Mouse (Mus musculus): ENCODE measurements around the gene Npdc1. TPM values are rescaled to one million over a fixed set of nuclear protein-coding genes. Genes with fewer than 3 reads are reported as not detected.

Gene Npdc1
- total and polyA plus RNA-seq, 3 experiments, result not detected

GRCm38 (mm10) chr2:25384492-25384891, 14.7 kb upstream of the Npdc1 start:
- Histone ChIP-seq H3K36me3 (ENCODE audit: control insufficient read depth in 1 of 2, insufficient read depth in 2 of 2, low read length in 2 of 2) (no peaks in the 10 kb centered on the region), H3K9me3 (replicated peaks; ENCODE audit: insufficient read depth, low read length) (no peaks in the 10 kb centered on the region), H3K4me3 (ENCODE audit: control insufficient read depth in 1 of 2, insufficient read depth in 1 of 2, low read depth in 2 of 2, low read length in 2 of 2) (no peak overlapping the region), H3K27me3 (ENCODE audit: control insufficient read depth in 1 of 2, insufficient read depth in 2 of 2, low read length in 2 of 2) (no peaks in the 10 kb centered on the region; a peak in 1 of 4 replicates), H3K27ac (ENCODE audit: control insufficient read depth, low read depth, low read length) (no peak overlapping the region), H3K9ac (ENCODE audit: control insufficient read depth, low read depth, low read length, poor library complexity, severe bottlenecking) (no peak overlapping the region), H3K4me1 (ENCODE audit: control insufficient read depth in 1 of 2, insufficient read depth in 2 of 2, low read length in 2 of 2) (no peaks in the 10 kb centered on the region), H3K79me2 (ENCODE audit: control insufficient read depth, insufficient read depth, low read length, poor library complexity) (no peaks in the 10 kb centered on the region)
- TF ChIP-seq GATA1 (IDR thresholded peaks at IDR 0.05; ENCODE audit: low read depth, low read length) (no peak), MYC (IDR thresholded peaks at IDR 0.05; ENCODE audit: low read depth, low read length) (no peak), TCF12 (IDR thresholded peaks at IDR 0.05; ENCODE audit: low read depth, low read length) (no peak), MYB (IDR thresholded peaks at IDR 0.05; ENCODE audit: low read depth, low read length) (no peak), MAZ (IDR thresholded peaks at IDR 0.05; ENCODE audit: low read depth, low read length) (no peak), MAFK (IDR thresholded peaks at IDR 0.05; ENCODE audit: borderline replicate concordance, low read depth, low read length) (no peak), RAD21 (IDR thresholded peaks at IDR 0.05; ENCODE audit: low read depth, low read length) (no peak), ZMIZ1 (IDR thresholded peaks at IDR 0.05; ENCODE audit: low read depth, low read length) (no peak), USF1 (IDR thresholded peaks at IDR 0.05; ENCODE audit: low read depth, low read length) (no peak), E2F4 (IDR thresholded peaks at IDR 0.05; ENCODE audit: borderline replicate concordance, low read depth, low read length) (no peak), CHD2 (IDR thresholded peaks at IDR 0.05; ENCODE audit: low read length) (no peak), ZC3H11A (IDR thresholded peaks at IDR 0.05; ENCODE audit: low read depth, low read length) (no peak), EP300 (IDR thresholded peaks at IDR 0.05; ENCODE audit: low read depth in 1 of 2, low read length in 2 of 2) (no peak), USF2 (IDR thresholded peaks at IDR 0.05; ENCODE audit: borderline replicate concordance in 1 of 2, insufficient read depth in 1 of 2, low read depth in 1 of 2, low read length in 2 of 2) (no peak), JUND (IDR thresholded peaks at IDR 0.05; ENCODE audit: low read depth, low read length) (no peak), GABPA (IDR thresholded peaks at IDR 0.05; ENCODE audit: low read depth, low read length) (no peak), NELFE (IDR thresholded peaks at IDR 0.05; ENCODE audit: low read depth, low read length) (no peak), CHD1 (IDR thresholded peaks at IDR 0.05; ENCODE audit: low read depth, low read length) (no peak), ELF1 (IDR thresholded peaks at IDR 0.05; ENCODE audit: low read depth, low read length) (no peak)
- no peak for DNase-seq (ENCODE audit: low read depth, low spot score)

GRCm38 (mm10) chr2:25391266-25391665, 7.9 kb upstream of the Npdc1 start:
- TF ChIP-seq ELF1 (IDR thresholded peaks at IDR 0.05; ENCODE audit: low read depth, low read length) (no peak), MYC (IDR thresholded peaks at IDR 0.05; ENCODE audit: low read depth, low read length) (no peak), POLR2A (IDR thresholded peaks at IDR 0.05; ENCODE audit: control insufficient read depth in 1 of 2, insufficient read depth in 1 of 2, low read depth in 1 of 2, low read length in 2 of 2, poor library complexity in 1 of 2) (no peak), CHD2 (IDR thresholded peaks at IDR 0.05; ENCODE audit: low read length) (no peak), MYB (IDR thresholded peaks at IDR 0.05; ENCODE audit: low read depth, low read length) (no peak), MAZ (IDR thresholded peaks at IDR 0.05; ENCODE audit: low read depth, low read length) (no peak), TAL1 (IDR thresholded peaks at IDR 0.05; ENCODE audit: low read length) (no peak), ZKSCAN1 (IDR thresholded peaks at IDR 0.05; ENCODE audit: low read depth, low read length) (no peak), GATA1 (IDR thresholded peaks at IDR 0.05; ENCODE audit: low read depth, low read length) (no peak), SIN3A (IDR thresholded peaks at IDR 0.05; ENCODE audit: low read length) (no peak), USF2 (IDR thresholded peaks at IDR 0.05; ENCODE audit: borderline replicate concordance in 1 of 2, insufficient read depth in 1 of 2, low read depth in 1 of 2, low read length in 2 of 2) (no peak)
- H3K4me3 ChIP-seq (ENCODE audit: control insufficient read depth in 1 of 2, insufficient read depth in 1 of 2, low read depth in 2 of 2, low read length in 2 of 2), result no peak overlapping the region
- H3K79me2 ChIP-seq (ENCODE audit: control insufficient read depth, insufficient read depth, low read length, poor library complexity), result no peaks in the 10 kb centered on the region
- H3K27ac ChIP-seq (ENCODE audit: control insufficient read depth, low read depth, low read length), result no peak overlapping the region
- H3K9ac ChIP-seq (ENCODE audit: control insufficient read depth, low read depth, low read length, poor library complexity, severe bottlenecking), result no peak overlapping the region
- H3K9me3 ChIP-seq (replicated peaks; ENCODE audit: insufficient read depth, low read length), result no peaks in the 10 kb centered on the region
- DNase-seq (ENCODE audit: low read depth, low spot score), result no peak
- H3K4me1 ChIP-seq (ENCODE audit: control insufficient read depth in 1 of 2, insufficient read depth in 2 of 2, low read length in 2 of 2), result no peaks in the 10 kb centered on the region
- H3K27me3 ChIP-seq (ENCODE audit: control insufficient read depth in 1 of 2, insufficient read depth in 2 of 2, low read length in 2 of 2), result peaks cover 2 to 4% of the 10 kb centered on the region in 2 experiments
- no peaks in the 10 kb centered on the region for H3K36me3 ChIP-seq (ENCODE audit: control insufficient read depth in 1 of 2, insufficient read depth in 2 of 2, low read length in 2 of 2)
